Comparison of ENCODE assay signal across 22 mouse cellular contexts in the genomic region with DNA sequence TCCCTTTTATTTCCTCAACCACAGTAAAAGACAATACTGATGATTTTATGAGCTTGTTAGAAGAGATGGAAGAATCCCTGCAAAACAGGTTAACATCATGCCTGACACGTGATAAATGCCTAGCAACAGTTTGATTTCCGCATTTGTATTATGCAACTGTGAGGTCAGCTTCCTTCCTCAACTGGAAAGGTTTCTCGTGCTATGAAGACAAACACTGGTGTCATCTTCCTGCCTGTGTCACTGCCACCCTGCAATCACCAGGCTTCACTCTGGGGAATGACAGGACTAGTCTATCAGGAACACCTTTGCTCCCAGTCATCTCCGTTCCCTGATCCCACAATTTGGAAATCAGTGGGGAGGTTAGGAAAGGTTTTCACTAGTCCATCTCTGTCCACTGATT.
DNase-seq lines count a peak whose midpoint lies in the region; ATAC-seq and TF ChIP-seq lines count a peak whose summit lies in the region.
"Had no signal": no experiment of that assay in that cellular context is flagged by ENCODE, and none has a peak within 500 bp of the region (broad histone marks: within the 10 kb centered on the region; RNA-seq: fewer than 3 reads in every experiment).

No protein-coding gene starts in this region.

- H3K4me1 ChIP-seq in bone marrow macrophage, adult 2 months (ENCODE audit: control insufficient read depth, insufficient read depth, low read length) = peaks cover 15% of the 10 kb centered on the region
- H3K4me1 ChIP-seq: embryonic facial prominence, embryonic 15.5 days; heart, embryonic 15.5 days; hindbrain, embryonic 12.5 days; neural tube, embryonic 15.5 days had no signal

- no peak for TF ChIP-seq POLR2A in bone marrow macrophage, adult 2 months (IDR thresholded peaks at IDR 0.05; ENCODE audit: borderline replicate concordance, low read depth, low read length)

- peak; percentile 97 for ATAC-seq in granulocyte monocyte progenitor cell, adult 5-6 weeks (replicated peaks; ENCODE audit: poor library complexity, severe bottlenecking)
- peak; percentile 95 for ATAC-seq in neutrophil, adult 5-6 weeks (ENCODE audit: extremely low read depth, insufficient number of reproducible peaks, low FRiP score, poor library complexity, severe bottlenecking)
- ATAC-seq: inflammation-experienced regulatory T-cells, adult 6 months; midbrain, embryonic 16.5 days had no signal

- no peak for TF ChIP-seq CTCF in bone marrow macrophage, adult 2 months (IDR thresholded peaks at IDR 0.05; ENCODE audit: low read depth, low read length)

- H3K27ac ChIP-seq in bone marrow macrophage, adult 2 months (ENCODE audit: insufficient read depth, low read depth, low read length) = peak overlapping the region; percentile 59
- H3K27ac ChIP-seq: embryonic facial prominence, embryonic 15.5 days; gastrocnemius, adult 2 months; heart, embryonic 15.5 days; hindbrain, embryonic 12.5 days; neural tube, embryonic 15.5 days; stomach, postnatal 0 days had no signal

- DNase-seq in layer of hippocampus, adult 11-12 months (ENCODE audit: low spot score) = peak; percentile 5
- no peak for DNase-seq in layer of hippocampus, adult 8-10 months (ENCODE audit: low spot score in 2 of 2)
- no peak for DNase-seq in right cerebral cortex, postnatal 14 days
- DNase-seq in Muller cell, postnatal 12 days (ENCODE audit: inconsistent ontology term) = no peak
- DNase-seq: adrenal gland, postnatal 25 days; cerebellum, adult 11-12 months; cerebellum, postnatal 14 days; embryo, embryonic 11 days; gastrocnemius, adult 2 months; kidney, adult 8-10 months; kidney, postnatal 4 days; liver had no signal

- no peak overlapping the region for H3K4me3 ChIP-seq in bone marrow macrophage, adult 2 months (ENCODE audit: insufficient read depth, low read length)
- H3K4me3 ChIP-seq: embryonic facial prominence, embryonic 15.5 days; gastrocnemius, adult 2 months; heart, embryonic 15.5 days; hindbrain, embryonic 12.5 days; neural tube, embryonic 15.5 days had no signal
